Mouse (Mus musculus) kidney, adult 2 months (tissue): ENCODE data around the gene Gys1.

Experiments used
- CTCF ChIP-seq: fragments of 200-500 bp; conservative IDR thresholded peaks from 2 replicates; pipeline ENCODE4 v1.5.1; 2011; ENCODE audit warnings: low read depth, mild to moderate bottlenecking, control low read depth, low read length, moderate library complexity, mixed read lengths; ENCODE audit not compliant: insufficient read depth, insufficient read length
- POLR2A ChIP-seq: fragments of 200-500 bp; IDR thresholded peaks from one replicate; pipeline ENCODE4 v1.6.1; 2011; ENCODE audit warnings: low read depth, low read length, control low read depth

- TF ChIP-seq CTCF: no peak
- TF ChIP-seq POLR2A: no peak
These were observed 53.2 kb downstream of the Gys1 start for GRCm38 (mm10) chr7:45487861-45488292.
